Mouse (Mus musculus) myocyte (in vitro differentiated cells): ENCODE results near the gene Tspan31. TPM values are rescaled to one million over a fixed set of nuclear protein-coding genes. Genes with fewer than 3 reads are reported as not detected.
"Not testable (repeated sequence)": the region's sequence is repeated elsewhere in the genome, so short reads cannot be mapped to it uniquely, and the experiment has no call there.

ENCODE experiments used
- H3K27me3 ChIP-seq: one replicate; pipeline ENCODE4 v1.6.1; 2011; ENCODE audit not compliant: control insufficient read depth, insufficient read depth, insufficient read length
- H3K36me3 ChIP-seq: one replicate; pipeline ENCODE4 v1.6.1; 2011; ENCODE audit not compliant: control insufficient read depth, insufficient read depth
- H3K4me2 ChIP-seq: one replicate; pipeline ENCODE4 v1.6.1; 2011; ENCODE audit warnings: low read depth, control low read depth
- H3K4me3 ChIP-seq: one replicate; pipeline ENCODE4 v1.5.1; 2011; ENCODE audit warnings: mild to moderate bottlenecking, control low read depth, moderate library complexity
- H3K79me2 ChIP-seq: one replicate; pipeline ENCODE4 v1.6.1; 2011; ENCODE audit not compliant: control insufficient read depth, insufficient read depth
- H3ac ChIP-seq: one replicate; pipeline ENCODE4 v1.6.1; 2011; ENCODE audit not compliant: control insufficient read depth, insufficient read length
- CEBPB ChIP-seq: IDR thresholded peaks from 2 replicates; pipeline ENCODE4 v1.6.1; 2011; ENCODE audit warnings: mild to moderate bottlenecking, moderate library complexity; ENCODE audit not compliant: poor library complexity, insufficient read depth, severe bottlenecking
- E2F4 ChIP-seq: IDR thresholded peaks from one replicate; pipeline ENCODE4 v1.6.1; 2011; ENCODE audit warnings: mild to moderate bottlenecking, control low read depth, moderate library complexity; ENCODE audit not compliant: insufficient read depth
- MAX ChIP-seq: IDR thresholded peaks from one replicate; pipeline ENCODE4 v1.6.1; 2011; ENCODE audit warnings: low read depth, mild to moderate bottlenecking, control low read depth
- MYOD1 ChIP-seq, 3 experiments: IDR thresholded peaks; one replicate each; pipeline ENCODE4 v1.6.1; 2011; ENCODE audit warnings: control low read depth in 2 of 3, low read depth in 2 of 3, mild to moderate bottlenecking in 2 of 3, moderate library complexity in 1 of 3; ENCODE audit not compliant: insufficient read length in 2 of 3, control insufficient read depth in 1 of 3
- MYOG ChIP-seq, 3 experiments: IDR thresholded peaks; one replicate each; pipeline ENCODE4 v1.6.1; 2011; ENCODE audit warnings: control low read depth in 2 of 3, low read depth in 2 of 3, mild to moderate bottlenecking in 2 of 3; ENCODE audit not compliant: insufficient read length in 2 of 3, control insufficient read depth in 1 of 3, insufficient read depth in 1 of 3
- POLR2A ChIP-seq: IDR thresholded peaks from one replicate; pipeline ENCODE4 v1.6.1; 2011; ENCODE audit warnings: low read depth, mild to moderate bottlenecking, control low read depth, moderate library complexity; ENCODE audit not compliant: insufficient read length
- POLR2AphosphoS2 ChIP-seq: IDR thresholded peaks from one replicate; pipeline ENCODE4 v1.6.1; 2011; ENCODE audit warnings: low read depth, control low read depth; ENCODE audit not compliant: insufficient read length
- REST ChIP-seq: IDR thresholded peaks from one replicate; pipeline ENCODE4 v1.6.1; 2011; ENCODE audit warnings: mild to moderate bottlenecking, control low read depth, moderate library complexity; ENCODE audit not compliant: insufficient read depth, insufficient read length
- SRF ChIP-seq: IDR thresholded peaks from one replicate; pipeline ENCODE4 v1.6.1; 2011; ENCODE audit warnings: low read depth; ENCODE audit not compliant: control insufficient read depth, insufficient read length
- TCF12 ChIP-seq: IDR thresholded peaks from one replicate; pipeline ENCODE4 v1.6.1; 2011; ENCODE audit warnings: mild to moderate bottlenecking, control low read depth; ENCODE audit not compliant: poor library complexity, insufficient read depth, severe bottlenecking
- TCF3 ChIP-seq: IDR thresholded peaks from one replicate; pipeline ENCODE4 v1.6.1; 2011; ENCODE audit warnings: low read depth, control low read depth; ENCODE audit not compliant: insufficient read length
- USF1 ChIP-seq: IDR thresholded peaks from one replicate; pipeline ENCODE4 v1.6.1; 2011; ENCODE audit warnings: low read depth, mild to moderate bottlenecking, control low read depth, moderate library complexity
- polyA plus RNA-seq: library from polyadenylated mRNA; unstranded; fragments of >200 nt; fragmentation: generic; extraction: Trizol; gene quantifications from one replicate; pipeline ENCODE4 v1.2.1, GENCODE M21; 2012; ENCODE audit warnings: missing spikeins

Gene Tspan31
- polyA plus RNA-seq, 1 experiment, result 139 TPM

- Histone ChIP-seq H3K36me3 (no peaks in the 10 kb centered on the region), H3K79me2 (no peaks in the 10 kb centered on the region), H3K4me2 (no peak overlapping the region), H3ac (no peak overlapping the region), H3K27me3 (peaks cover 8% of the 10 kb centered on the region), H3K4me3 (no peak overlapping the region)
- no peak for TF ChIP-seq CEBPB
- no peak for TF ChIP-seq REST
- no peak for TF ChIP-seq SRF
- no peak for TF ChIP-seq POLR2A
- no peak for TF ChIP-seq MYOG (IDR thresholded peaks at IDR 0.05; ENCODE audit: control insufficient read depth in 1 of 3, insufficient read depth in 1 of 3, insufficient read length in 2 of 3, low read depth in 2 of 3)
- no peak for TF ChIP-seq USF1
- no peak for TF ChIP-seq MAX
- no peak for TF ChIP-seq POLR2AphosphoS2
- TF ChIP-seq E2F4, result no peak
- no peak for TF ChIP-seq MYOD1 (IDR thresholded peaks at IDR 0.05; ENCODE audit: control insufficient read depth in 1 of 3, insufficient read length in 2 of 3, low read depth in 2 of 3)
- TF ChIP-seq TCF3, result no peak
- TF ChIP-seq TCF12, result no peak
Measured at GRCm38 (mm10) chr10:127077515-127077914, 7.5 kb upstream of the Tspan31 start.

- Histone ChIP-seq H3K4me3 (no peak overlapping the region), H3K4me2 (no peak overlapping the region), H3K27me3 (peaks cover 8% of the 10 kb centered on the region), H3K36me3 (no peaks in the 10 kb centered on the region), H3K79me2 (no peaks in the 10 kb centered on the region), H3ac (no peak overlapping the region)
- no peak for TF ChIP-seq SRF
- TF ChIP-seq MYOD1 (IDR thresholded peaks at IDR 0.05; ENCODE audit: control insufficient read depth in 1 of 3, insufficient read length in 2 of 3, low read depth in 2 of 3), result no peak
- no peak for TF ChIP-seq TCF12
- TF ChIP-seq E2F4, result no peak
- no peak for TF ChIP-seq USF1
- no peak for TF ChIP-seq REST
- TF ChIP-seq TCF3, result no peak
- no peak for TF ChIP-seq CEBPB
- TF ChIP-seq POLR2AphosphoS2, result no peak
- no peak for TF ChIP-seq MYOG (IDR thresholded peaks at IDR 0.05; ENCODE audit: control insufficient read depth in 1 of 3, insufficient read depth in 1 of 3, insufficient read length in 2 of 3, low read depth in 2 of 3)
- no peak for TF ChIP-seq MAX
- no peak for TF ChIP-seq POLR2A
Measured at GRCm38 (mm10) chr10:127076082-127076481, 6.0 kb upstream of the Tspan31 start.

GRCm38 (mm10) chr10:127075651-127076050 lies 5.6 kb upstream of the Tspan31 start:
- H3ac ChIP-seq, result no peak overlapping the region
- no peaks in the 10 kb centered on the region for H3K36me3 ChIP-seq
- no peak overlapping the region for H3K4me2 ChIP-seq
- no peak overlapping the region for H3K4me3 ChIP-seq
- H3K27me3 ChIP-seq, result peaks cover 8% of the 10 kb centered on the region
- no peaks in the 10 kb centered on the region for H3K79me2 ChIP-seq
- TF ChIP-seq REST (no peak), MAX (no peak), E2F4 (no peak), MYOG (IDR thresholded peaks at IDR 0.05; ENCODE audit: control insufficient read depth in 1 of 3, insufficient read depth in 1 of 3, insufficient read length in 2 of 3, low read depth in 2 of 3) (no peak), SRF (no peak), TCF3 (no peak), MYOD1 (IDR thresholded peaks at IDR 0.05; ENCODE audit: control insufficient read depth in 1 of 3, insufficient read length in 2 of 3, low read depth in 2 of 3) (no peak), POLR2AphosphoS2 (no peak), USF1 (no peak), POLR2A (no peak), TCF12 (no peak), CEBPB (no peak)

GRCm38 (mm10) chr10:127075080-127075479 lies 5.0 kb upstream of the Tspan31 start, which contains the start of gene Agap2:
Gene Agap2 (plus strand): TSS chr10:127075284.
- TF ChIP-seq TCF3, result no peak
- TF ChIP-seq TCF12, result no peak
- TF ChIP-seq USF1, result no peak
- no peak for TF ChIP-seq E2F4
- TF ChIP-seq POLR2A, result no peak
- no peak for TF ChIP-seq POLR2AphosphoS2
- TF ChIP-seq MYOD1 (IDR thresholded peaks at IDR 0.05; ENCODE audit: control insufficient read depth in 1 of 3, insufficient read length in 2 of 3, low read depth in 2 of 3), result no peak
- no peak for TF ChIP-seq SRF
- TF ChIP-seq MYOG (IDR thresholded peaks at IDR 0.05; ENCODE audit: control insufficient read depth in 1 of 3, insufficient read depth in 1 of 3, insufficient read length in 2 of 3, low read depth in 2 of 3), result no peak
- no peak for TF ChIP-seq REST
- TF ChIP-seq CEBPB, result no peak
- TF ChIP-seq MAX, result no peak

GRCm38 (mm10) chr10:127073981-127074380 lies 3.9 kb upstream of the Tspan31 start:
- no peak overlapping the region for H3K4me3 ChIP-seq
- no peak overlapping the region for H3K4me2 ChIP-seq
- no peak for TF ChIP-seq E2F4
- TF ChIP-seq TCF3, result no peak
- no peak for TF ChIP-seq MAX
- TF ChIP-seq POLR2AphosphoS2, result no peak
- peaks cover 11% of the 10 kb centered on the region for H3K79me2 ChIP-seq
- no peak overlapping the region for H3ac ChIP-seq
- H3K27me3 ChIP-seq, result peaks cover 8% of the 10 kb centered on the region
- H3K36me3 ChIP-seq, result no peaks in the 10 kb centered on the region

More at GRCm38 (mm10) chr10:127075080-127075479, 5.0 kb upstream of the Tspan31 start, which contains the start of gene Agap2:
- no peaks in the 10 kb centered on the region for H3K36me3 ChIP-seq
- no peak within 1 kb of the TSS for H3K4me2 ChIP-seq
- no peak within 1 kb of the TSS for H3K4me3 ChIP-seq
- H3K27me3 ChIP-seq, result peaks cover 8% of the 10 kb centered on the region
- peaks cover under 1% of the 10 kb centered on the region for H3K79me2 ChIP-seq
- no peak within 1 kb of the TSS for H3ac ChIP-seq

- H3K36me3 ChIP-seq, H3K27me3 ChIP-seq, H3K4me3 ChIP-seq, H3ac ChIP-seq, H3K4me2 ChIP-seq: not testable (repeated sequence)
- H3K79me2 ChIP-seq, result peaks cover 18% of the 10 kb centered on the region
Measured at GRCm38 (mm10) chr10:127072969-127073368, 2.9 kb upstream of the Tspan31 start.

GRCm38 (mm10) chr10:127072270-127072669 lies 2.2 kb upstream of the Tspan31 start:
- H3K4me3 ChIP-seq, result not testable (repeated sequence)
- peaks cover 13% of the 10 kb centered on the region for H3K36me3 ChIP-seq

More at GRCm38 (mm10) chr10:127072270-127072669, 2.2 kb upstream of the Tspan31 start:
- H3ac ChIP-seq, H3K27me3 ChIP-seq, H3K4me2 ChIP-seq: not testable (repeated sequence)
- peaks cover 18% of the 10 kb centered on the region for H3K79me2 ChIP-seq
